Mouse (Mus musculus): ENCODE measurements around the gene Fjx1. TPM values are rescaled to one million over a fixed set of nuclear protein-coding genes. Genes with fewer than 3 reads are reported as not detected.

The Fjx1 gene
- polyA plus RNA-seq (2012; rRNA removed), result 49.6 and 56.5 TPM in 2 replicates

DNA sequence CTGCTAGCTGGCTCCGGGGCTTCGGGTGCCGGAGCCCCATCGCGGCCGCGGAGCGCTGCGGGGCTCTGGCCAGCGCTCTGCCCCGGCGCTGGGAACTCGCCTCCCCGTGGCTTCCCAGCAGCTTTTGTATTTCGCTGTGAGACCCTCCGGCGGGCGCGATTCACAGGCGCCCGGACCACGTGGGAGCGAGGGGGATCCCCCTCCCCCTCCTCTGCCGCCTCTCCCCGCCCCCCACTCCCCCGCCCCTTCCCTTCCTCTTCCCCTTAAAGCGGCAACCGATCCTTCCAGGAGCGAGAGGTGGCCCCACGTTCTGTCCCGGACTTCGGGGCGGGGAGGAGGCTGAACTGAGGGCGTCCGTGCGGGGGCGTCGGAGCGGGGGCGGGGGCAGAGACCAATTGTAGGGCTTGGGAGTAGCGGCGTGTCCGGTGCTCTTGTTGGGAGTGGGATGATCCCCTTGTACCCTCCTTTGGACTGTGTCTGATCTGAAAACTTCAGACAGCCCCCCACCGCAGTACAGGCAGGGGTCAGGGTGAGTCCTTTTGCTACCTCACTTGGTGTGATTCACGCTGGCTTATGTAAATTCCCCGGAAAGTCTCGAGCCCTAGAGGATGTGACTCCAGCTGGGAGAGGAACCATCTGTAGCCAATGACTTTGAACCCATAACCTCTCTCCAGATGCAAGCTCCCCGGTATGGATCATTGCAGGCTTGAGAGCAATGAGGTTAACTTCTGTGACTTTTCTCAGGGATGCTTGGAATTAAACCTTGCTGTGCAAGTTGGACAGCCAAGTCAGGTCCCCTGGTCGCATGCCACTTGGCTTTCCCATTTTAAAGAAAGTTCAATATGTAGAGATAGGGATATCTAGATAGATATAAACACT lies at the start of gene Fjx1:
Gene Fjx1, minus strand, starts transcription at position 829 of the 879 bp plus-strand sequence.

DNA sequence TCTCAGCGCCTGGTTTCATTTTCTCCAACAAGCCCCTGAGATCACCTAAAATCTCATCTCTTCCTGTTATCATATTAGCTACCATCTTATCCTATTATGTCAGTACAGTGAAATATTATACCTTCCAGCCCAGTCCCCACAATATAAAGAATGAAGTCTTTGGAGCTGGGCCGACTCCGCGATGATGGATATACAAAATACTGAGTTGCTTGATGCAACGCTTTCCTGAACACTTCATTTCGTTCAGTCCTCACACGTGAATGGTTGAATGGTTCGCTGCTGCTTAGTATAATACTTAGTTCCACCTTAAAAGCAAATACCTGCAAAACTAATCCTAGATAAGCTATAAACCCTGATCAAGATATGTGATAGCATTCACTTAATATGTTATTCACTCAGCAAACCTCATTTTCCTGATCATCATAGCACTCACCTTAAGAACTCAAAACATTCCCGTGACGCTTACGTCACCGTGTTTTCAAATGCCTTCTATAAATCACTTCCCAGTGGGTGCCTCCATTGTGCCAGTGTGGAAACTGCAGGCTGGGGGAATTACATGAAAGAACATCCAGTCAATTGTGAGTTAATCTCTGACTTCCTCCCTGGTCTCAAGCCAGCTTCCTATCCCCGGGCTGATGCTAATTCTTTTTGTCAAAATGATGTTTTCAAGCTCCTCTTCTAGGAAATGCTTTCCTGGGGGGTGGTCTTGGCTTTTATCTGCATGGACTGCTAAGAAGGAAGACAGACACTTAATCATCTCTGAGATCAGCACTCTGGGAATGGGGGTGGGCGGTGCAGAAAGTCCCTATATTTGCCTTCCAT lies 44.7 kb downstream of the Fjx1 start, which contains the start of gene Trim44:
Gene Trim44, minus strand, starts transcription at position 466 of the 822 bp plus-strand sequence.

Other genes with a start within 250 kb of the Fjx1 start
- 86.5 and 87.6 TPM in 2 replicates for gene Trim44, start 44.7 kb downstream of the Fjx1 start, polyA plus RNA-seq (2012; rRNA removed)
- 4.2 and 18.0 TPM in 2 replicates for gene Pamr1, start 97.5 kb upstream of the Fjx1 start, polyA plus RNA-seq (2012; rRNA removed)
- gene Slc1a2, start 206.2 kb upstream of the Fjx1 start, polyA plus RNA-seq (2012; rRNA removed), result 24.1 and 27.3 TPM in 2 replicates